Mouse (Mus musculus) stomach, embryonic 14.5 days (tissue): ENCODE measurements at regions not wholly inside any gene's neighbourhood (a gene's known extent, or its start where the extent isn't known, plus 50 kb on each side); places are given as distances from the start of the nearest gene placed in this dataset.

Source experiments
- ATAC-seq: fragments of 200-750 bp; cut with Nextera tagmentation; 2 replicates; pipeline ENCODE4 v1.8.0; 2017; ENCODE audit warnings: low read depth, moderate TSS enrichment; ENCODE audit not compliant: insufficient number of reproducible peaks, insufficient read depth, low FRiP score
- H3K27ac ChIP-seq: fragments of 300-500 bp; sonication (generic); 2 replicates; pipeline ENCODE4 v1.5.1; 2014; ENCODE audit warnings: mild to moderate bottlenecking, low read length, moderate library complexity, mixed read lengths
- H3K27me3 ChIP-seq: fragments of 300-500 bp; sonication (generic); 2 replicates; pipeline ENCODE4 v1.6.1; 2014; ENCODE audit warnings: low read length, control low read depth, mixed read lengths; ENCODE audit not compliant: control insufficient read depth, insufficient read depth
- H3K36me3 ChIP-seq: fragments of 300-500 bp; sonication (generic); 2 replicates; pipeline ENCODE4 v1.6.1; 2014; ENCODE audit warnings: mild to moderate bottlenecking, control low read depth, low read length, moderate library complexity, mixed read lengths; ENCODE audit not compliant: control insufficient read depth, insufficient read depth
- H3K4me1 ChIP-seq: fragments of 300-500 bp; sonication (generic); 2 replicates; pipeline ENCODE4 v1.6.1; 2014; ENCODE audit warnings: low read length, control low read depth, mixed read lengths; ENCODE audit not compliant: control insufficient read depth, insufficient read depth
- H3K4me2 ChIP-seq: fragments of 300-500 bp; sonication (generic); replicated peaks from 2 replicates; pipeline ENCODE4 v1.6.1; 2014; ENCODE audit warnings: low read depth, low read length, control low read depth
- H3K4me3 ChIP-seq: fragments of 300-500 bp; sonication (generic); 2 replicates; pipeline ENCODE4 v1.5.1; 2014; ENCODE audit warnings: low read depth, low read length, control low read depth
- H3K9ac ChIP-seq: fragments of 300-500 bp; sonication (generic); replicated peaks from 2 replicates; pipeline ENCODE4 v1.6.1; 2014; ENCODE audit warnings: low read depth, mild to moderate bottlenecking, control low read depth, low read length, moderate library complexity, mixed read lengths
- H3K9me3 ChIP-seq: fragments of 300-500 bp; sonication (generic); 2 replicates; pipeline ENCODE4 v1.6.1; 2016; ENCODE audit warnings: low read depth, low read length, control low read depth; ENCODE audit not compliant: control insufficient read depth
- WGBS: fragments of 180-500 bp; shearing (Covaris S2); extraction: QIAGEN DNeasy Blood & Tissue Kit; methylation state at CpG from one replicate; pipeline ENCODE4 v1.1.7; 2014; 5-methylcytosine and 5-hydroxymethylcytosine counted together

DNA sequence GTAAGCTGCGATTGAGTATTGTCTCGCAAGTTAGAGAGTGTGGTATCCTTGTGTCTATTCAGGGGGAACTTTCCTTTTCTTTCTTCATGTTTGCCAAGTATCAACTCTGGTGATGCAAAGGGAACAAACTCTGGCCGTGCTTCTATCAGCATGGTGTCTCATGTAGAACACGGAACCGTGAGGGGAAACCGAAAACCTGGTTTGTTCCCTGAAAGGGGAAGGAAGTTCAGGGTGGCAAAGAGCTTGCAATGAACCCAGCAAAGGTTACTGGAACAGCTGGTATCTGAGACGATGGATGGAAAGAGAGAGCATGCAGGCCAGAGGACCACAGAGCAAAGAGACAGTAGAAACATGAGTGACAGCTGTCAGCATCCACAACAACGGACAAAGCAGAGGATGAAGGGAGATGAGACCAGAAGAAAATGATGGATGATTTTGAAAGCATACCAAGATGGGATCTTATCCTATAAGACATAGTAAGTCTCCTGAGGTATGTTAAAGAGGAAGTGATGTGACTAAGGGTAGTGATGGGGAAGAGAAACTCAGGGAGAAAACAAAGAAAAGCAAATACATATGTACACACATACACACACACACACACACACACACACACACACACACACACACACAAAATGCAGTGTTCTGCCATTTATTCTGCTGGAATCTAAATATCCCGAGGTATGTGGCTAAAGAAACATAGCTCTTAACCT, 199.8 kb upstream of the Peli2 start:
- no peaks in the 10 kb centered on the region for H3K9me3 ChIP-seq
- no peak overlapping the region for H3K27ac ChIP-seq
- no peak overlapping the region for H3K4me2 ChIP-seq
- WGBS = 89% methylated on average over 9 of the region's 9 CpGs
- no peaks in the 10 kb centered on the region for H3K36me3 ChIP-seq
- no peak overlapping the region for H3K4me3 ChIP-seq
- H3K4me1 ChIP-seq = no peaks in the 10 kb centered on the region
- ATAC-seq = no peak
- no peaks in the 10 kb centered on the region for H3K27me3 ChIP-seq
- no peak overlapping the region for H3K9ac ChIP-seq

DNA sequence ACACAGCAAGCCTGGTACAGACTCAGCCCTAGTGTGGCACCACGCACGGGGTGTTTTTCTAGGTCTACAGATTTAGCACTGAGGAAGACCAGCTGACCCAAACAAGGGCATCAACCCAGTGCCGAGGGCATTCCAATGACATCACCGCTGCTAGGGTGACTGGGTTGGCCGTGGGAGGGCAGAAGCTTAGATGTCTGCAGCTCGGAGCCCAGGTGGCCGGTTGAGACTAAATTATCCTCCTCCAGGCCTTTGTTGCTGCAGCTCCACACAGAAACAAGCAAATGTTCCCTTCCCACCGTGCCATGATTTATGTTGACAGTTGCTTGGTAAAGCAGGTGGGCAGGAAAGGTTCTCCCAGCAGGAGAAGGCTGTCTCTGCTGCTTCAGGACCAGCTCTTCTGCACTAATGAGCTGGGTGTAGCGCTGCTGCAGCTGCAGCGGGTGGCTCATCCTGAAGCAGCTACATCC, 198.8 kb upstream of the Peli2 start:
- no peak for ATAC-seq
- no peak overlapping the region for H3K4me3 ChIP-seq
- H3K9ac ChIP-seq = no peak overlapping the region
- H3K4me1 ChIP-seq = no peaks in the 10 kb centered on the region
- no peaks in the 10 kb centered on the region for H3K36me3 ChIP-seq
- no peak overlapping the region for H3K27ac ChIP-seq
- H3K27me3 ChIP-seq = no peaks in the 10 kb centered on the region
- no peak overlapping the region for H3K4me2 ChIP-seq
- no peaks in the 10 kb centered on the region for H3K9me3 ChIP-seq
- 34% methylated on average over 10 of the region's 10 CpGs for WGBS

DNA sequence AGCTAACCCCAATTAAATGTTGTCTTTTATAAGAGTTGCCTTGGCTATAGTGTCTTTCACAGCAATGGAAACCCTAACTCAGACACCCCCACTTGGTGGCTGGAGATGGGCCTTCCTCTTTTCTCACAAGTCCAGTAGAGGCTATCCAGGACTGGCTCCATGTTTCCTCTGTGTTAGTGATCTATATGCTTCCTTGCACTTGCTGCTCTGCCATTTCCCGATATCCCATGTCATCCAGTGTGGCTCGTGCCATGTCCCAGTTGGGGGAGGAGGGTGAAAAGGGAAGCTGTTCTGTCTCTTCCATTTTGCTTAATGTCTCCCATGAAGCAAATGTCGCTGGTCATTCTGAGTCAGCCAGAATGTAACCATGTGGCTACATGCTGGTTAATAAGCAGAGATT, 194.2 kb upstream of the Peli2 start:
- Histone ChIP-seq H3K4me3 (no peak overlapping the region), H3K4me2 (no peak overlapping the region), H3K9ac (no peak overlapping the region), H3K4me1 (no peaks in the 10 kb centered on the region), H3K27ac (no peak overlapping the region), H3K27me3 (no peaks in the 10 kb centered on the region), H3K9me3 (no peaks in the 10 kb centered on the region), H3K36me3 (no peaks in the 10 kb centered on the region)
- WGBS = 91% methylated on average over 3 of the region's 3 CpGs
- no peak for ATAC-seq

DNA sequence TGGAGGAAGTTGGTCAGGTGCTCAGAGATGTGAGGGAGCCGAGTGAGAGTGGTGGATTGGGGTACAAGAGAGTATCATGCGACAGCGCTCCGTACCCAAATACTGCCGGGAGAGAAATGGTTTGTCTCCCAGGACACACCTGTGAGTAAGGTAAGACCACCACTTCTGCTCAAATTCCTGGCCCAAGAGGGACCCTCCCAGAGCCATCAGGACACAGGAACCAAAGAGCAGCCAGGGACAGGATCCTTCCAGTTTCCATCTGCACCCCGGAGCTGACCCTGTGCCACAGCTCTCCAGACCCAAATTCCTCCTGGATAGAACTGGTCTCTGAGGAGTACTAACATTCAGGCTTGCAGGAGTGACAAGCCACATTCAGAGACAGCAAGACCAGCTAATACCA, 185.2 kb upstream of the Peli2 start:
- no peaks in the 10 kb centered on the region for H3K36me3 ChIP-seq
- H3K27me3 ChIP-seq = no peaks in the 10 kb centered on the region
- H3K4me2 ChIP-seq = no peak overlapping the region
- H3K9ac ChIP-seq = no peak overlapping the region
- H3K9me3 ChIP-seq = no peaks in the 10 kb centered on the region
- H3K27ac ChIP-seq = no peak overlapping the region
- 93% methylated on average over 6 of the region's 6 CpGs for WGBS
- H3K4me1 ChIP-seq = no peaks in the 10 kb centered on the region
- no peak overlapping the region for H3K4me3 ChIP-seq
- no peak for ATAC-seq

DNA sequence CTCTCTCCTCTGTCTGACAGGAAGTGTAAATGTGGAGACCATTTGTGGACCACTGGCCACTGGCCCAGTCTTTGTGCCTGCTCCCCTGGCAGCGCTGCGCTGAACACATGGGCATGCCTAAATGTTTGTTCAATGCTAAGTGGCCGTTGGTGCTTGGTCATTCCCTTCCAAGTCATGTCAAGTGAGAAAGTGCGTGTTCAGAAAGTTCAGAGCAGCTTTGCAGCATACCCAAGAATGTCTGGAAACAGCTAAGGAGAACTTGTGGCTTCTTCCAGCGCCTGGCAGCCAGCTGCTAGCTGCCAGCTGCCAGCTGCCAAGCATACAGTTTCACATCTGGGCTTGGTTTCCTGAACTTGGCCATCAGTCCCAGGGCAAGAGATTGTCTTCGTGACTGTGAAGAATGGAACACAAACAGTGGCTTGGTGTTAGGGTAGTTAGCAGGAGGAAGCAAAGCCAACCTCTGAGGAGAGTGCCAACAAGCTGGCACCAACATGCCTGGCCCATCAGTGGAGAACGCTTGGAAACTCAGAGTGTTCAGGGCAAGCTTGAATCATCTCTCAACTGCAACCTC, 183.5 kb upstream of the Peli2 start:
- H3K27ac ChIP-seq = no peak overlapping the region

DNA sequence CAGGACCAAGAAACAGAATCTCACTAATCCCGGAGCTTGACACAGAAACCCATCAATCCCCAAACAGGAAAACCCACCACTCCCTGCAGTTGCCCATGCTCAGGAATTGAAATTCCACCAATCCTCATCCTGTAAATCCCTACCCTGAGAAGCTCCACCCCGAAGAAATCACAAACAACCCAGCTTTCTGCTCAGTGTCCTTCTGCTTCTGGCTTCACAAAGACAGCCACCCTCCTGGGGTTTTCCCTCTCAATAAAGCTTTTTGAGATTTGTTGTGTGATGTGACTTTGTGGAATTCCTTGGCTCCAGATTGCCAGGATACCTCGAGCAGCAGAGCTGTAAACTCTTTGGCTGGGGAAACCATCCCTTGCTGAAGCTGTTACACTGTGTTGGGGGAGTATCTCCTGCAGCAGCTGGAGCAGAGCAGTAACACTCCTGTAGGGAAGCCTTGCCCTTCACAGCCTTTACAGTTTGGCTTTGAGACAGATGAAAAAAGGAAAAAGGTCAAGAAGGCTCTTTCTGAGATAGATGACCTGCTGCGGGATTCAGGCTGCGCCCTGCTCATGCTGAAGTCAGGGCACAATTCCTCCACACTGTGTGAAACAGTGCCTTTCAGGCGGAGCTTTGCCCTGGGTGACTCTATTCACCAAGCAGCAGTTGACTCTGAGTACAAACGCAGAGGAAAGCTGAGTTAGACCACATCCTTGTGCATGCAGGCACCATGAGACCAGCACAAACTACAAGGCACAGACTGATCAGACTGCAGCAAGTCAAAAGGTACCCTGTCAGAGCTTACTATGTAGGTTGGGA, 180.6 kb upstream of the Peli2 start:
- Histone ChIP-seq H3K36me3 (no peaks in the 10 kb centered on the region), H3K4me2 (no peak overlapping the region), H3K9me3 (no peaks in the 10 kb centered on the region), H3K9ac (no peak overlapping the region), H3K4me3 (no peak overlapping the region), H3K4me1 (no peaks in the 10 kb centered on the region), H3K27me3 (no peaks in the 10 kb centered on the region), H3K27ac (no peak overlapping the region)
- 52% methylated on average over 7 of the region's 7 CpGs for WGBS
- ATAC-seq = no peak

More for the DNA sequence above, 183.5 kb upstream of the Peli2 start:
- WGBS = 81% methylated on average over 7 of the region's 7 CpGs
- no peaks in the 10 kb centered on the region for H3K9me3 ChIP-seq
- ATAC-seq = no peak
- no peak overlapping the region for H3K4me3 ChIP-seq
- no peaks in the 10 kb centered on the region for H3K4me1 ChIP-seq
- no peak overlapping the region for H3K9ac ChIP-seq
- H3K36me3 ChIP-seq = no peaks in the 10 kb centered on the region
- no peak overlapping the region for H3K4me2 ChIP-seq
- no peaks in the 10 kb centered on the region for H3K27me3 ChIP-seq

DNA sequence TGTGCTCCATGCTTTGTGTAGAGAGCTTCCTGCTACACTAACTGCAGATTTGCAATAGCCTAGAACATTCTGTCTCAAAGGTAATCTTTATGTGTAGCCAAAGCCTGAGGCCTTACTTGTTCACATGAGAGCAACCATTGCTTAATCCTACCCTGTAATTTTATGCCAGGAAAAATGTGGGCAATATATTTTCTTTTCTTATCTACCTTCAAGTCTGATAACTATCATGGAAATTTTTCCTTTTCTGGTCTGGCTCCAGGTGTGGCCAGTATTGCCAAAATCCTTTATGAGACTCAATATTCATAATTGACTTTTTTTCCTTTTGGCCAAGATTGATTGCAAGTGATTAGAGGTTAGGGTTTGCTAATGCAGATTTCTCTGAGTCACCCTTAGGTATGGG, 178.0 kb upstream of the Peli2 start:
- no peaks in the 10 kb centered on the region for H3K9me3 ChIP-seq
- no peak overlapping the region for H3K4me3 ChIP-seq
- H3K4me2 ChIP-seq = no peak overlapping the region
- no peaks in the 10 kb centered on the region for H3K36me3 ChIP-seq
- H3K9ac ChIP-seq = no peak overlapping the region
- H3K27ac ChIP-seq = no peak overlapping the region
- H3K27me3 ChIP-seq = no peaks in the 10 kb centered on the region
- no peaks in the 10 kb centered on the region for H3K4me1 ChIP-seq
- no peak for ATAC-seq

DNA sequence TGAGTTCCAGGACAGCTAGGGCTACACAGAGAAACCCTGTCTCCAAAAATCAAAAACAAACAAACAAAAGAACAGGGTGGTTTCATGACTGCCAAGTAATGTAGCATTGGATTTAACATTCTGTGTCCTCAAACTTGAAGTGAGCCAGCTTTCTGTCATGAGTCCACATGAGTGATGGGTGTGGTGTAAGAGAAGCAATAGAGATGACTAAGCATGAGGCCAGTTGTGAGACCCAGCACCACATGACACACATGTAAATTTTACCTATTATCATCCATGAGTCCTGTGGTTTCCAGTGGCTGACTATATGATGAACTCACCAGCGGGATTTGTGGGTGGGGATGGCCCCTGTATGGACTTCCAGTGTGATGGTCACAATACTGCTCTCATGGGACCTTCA, 176.0 kb upstream of the Peli2 start:
- Histone ChIP-seq H3K27ac (no peak overlapping the region), H3K27me3 (no peaks in the 10 kb centered on the region), H3K9ac (no peak overlapping the region), H3K4me3 (no peak overlapping the region), H3K4me2 (no peak overlapping the region), H3K4me1 (no peaks in the 10 kb centered on the region), H3K36me3 (no peaks in the 10 kb centered on the region), H3K9me3 (no peaks in the 10 kb centered on the region)
- 93% methylated on average over 1 of the region's 1 CpGs for WGBS
- ATAC-seq = no peak
